Mouse (Mus musculus) heart, adult 2 months (tissue): ENCODE results near the gene Arhgap24.

Experiments used
- CTCF ChIP-seq: fragments of 200-600 bp; IDR thresholded peaks from 2 replicates; pipeline ENCODE4 v1.8.1; 2022; ENCODE audit warnings: antibody characterized with exemption, mild to moderate bottlenecking, moderate library complexity
- EP300 ChIP-seq: fragments of 200-500 bp; IDR thresholded peaks from 2 replicates; pipeline ENCODE4 v1.6.1; 2011; ENCODE audit warnings: low read depth, low read length, control low read depth; ENCODE audit not compliant: insufficient read depth
- POLR2A ChIP-seq: fragments of 200-500 bp; IDR thresholded peaks from 2 replicates; pipeline ENCODE4 v1.6.1; 2011; ENCODE audit warnings: mild to moderate bottlenecking, low read depth, low read length, control low read depth; ENCODE audit not compliant: insufficient read depth

GRCm38 (mm10) chr5:102498747-102499146, 17.6 kb downstream of the Arhgap24 start:
- TF ChIP-seq POLR2A = no peak
- no peak for TF ChIP-seq CTCF
- no peak for TF ChIP-seq EP300
